Mouse (Mus musculus): ENCODE measurements around the gene Samd14. TPM values are rescaled to one million over a fixed set of nuclear protein-coding genes. Genes with fewer than 3 reads are reported as not detected.

Gene Samd14
- polyA plus RNA-seq, 1 experiment from 2014 or later: 89.2 TPM

- 0 out of 2 replicates have a peak, but pooled peaks cover 6% of the 10 kb centered on the region for H3K36me3 ChIP-seq (ENCODE audit: poor library complexity, severe bottlenecking)
- peak within 1 kb of the TSS; percentile 92 for H3K27ac ChIP-seq
- peak; percentile 88 for ATAC-seq
- H3K9me3 ChIP-seq (replicated peaks): no peaks in the 10 kb centered on the region
- WGBS: under 1% methylated on average over 59 of the region's 69 CpGs
- peak within 1 kb of the TSS; percentile 95 for H3K9ac ChIP-seq
- peak within 1 kb of the TSS; percentile 100 for H3K4me2 ChIP-seq
- H3K4me3 ChIP-seq: peak within 1 kb of the TSS; percentile 91
- peaks cover 74% of the 10 kb centered on the region for H3K4me1 ChIP-seq
- H3K27me3 ChIP-seq: no peaks in the 10 kb centered on the region
These were observed 18.7 kb upstream of the Samd14 start, which contains the start of gene Ppp1r9b for GRCm38 (mm10) chr11:94990749-94991577. Gene Ppp1r9b (plus strand): TSS chr11:94991035.

- ATAC-seq: 0 out of 2 replicates have a peak, but pooled peaks have one; percentile 6
- H3K4me3 ChIP-seq: peak overlapping the region; percentile 91
- WGBS: under 1% methylated on average over 90 of the region's 99 CpGs
These were observed 17.8 kb upstream of the Samd14 start for GRCm38 (mm10) chr11:94991641-94992479.

DNA sequence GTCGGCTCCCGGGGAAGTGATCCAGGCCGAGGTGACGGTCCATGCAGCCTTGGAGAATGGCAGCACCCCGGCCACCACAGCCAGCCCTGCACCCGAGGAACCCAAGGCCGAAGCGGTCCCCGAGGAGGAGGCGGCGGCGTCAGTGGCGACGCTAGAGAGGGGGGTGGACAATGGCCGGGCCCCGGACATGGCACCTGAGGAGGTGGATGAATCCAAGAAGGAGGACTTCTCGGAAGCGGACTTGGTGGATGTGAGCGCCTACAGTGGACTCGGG is 17.3 kb upstream of the Samd14 start:
- no peaks in the 10 kb centered on the region for H3K27me3 ChIP-seq
- H3K4me2 ChIP-seq: peak overlapping the region; percentile 100
- H3K36me3 ChIP-seq (ENCODE audit: poor library complexity, severe bottlenecking): peaks cover 21% of the 10 kb centered on the region
- WGBS: 1% methylated on average over 19 of the region's 20 CpGs
- 0 out of 2 replicates have a peak overlapping the region, but pooled peaks have one; percentile 92 for H3K27ac ChIP-seq
- peak overlapping the region; percentile 95 for H3K9ac ChIP-seq
- H3K4me1 ChIP-seq: peaks cover 86% of the 10 kb centered on the region
- ATAC-seq: no peak
- H3K9me3 ChIP-seq (replicated peaks): no peaks in the 10 kb centered on the region
- H3K4me3 ChIP-seq: peak overlapping the region; percentile 91

More at GRCm38 (mm10) chr11:94991641-94992479, 17.8 kb upstream of the Samd14 start:
- Histone ChIP-seq H3K9ac (peak overlapping the region; percentile 95), H3K4me2 (peak overlapping the region; percentile 100), H3K36me3 (ENCODE audit: poor library complexity, severe bottlenecking) (peaks cover 15% of the 10 kb centered on the region), H3K4me1 (peaks cover 83% of the 10 kb centered on the region), H3K27me3 (no peaks in the 10 kb centered on the region), H3K27ac (peak overlapping the region; percentile 92), H3K9me3 (replicated peaks) (no peaks in the 10 kb centered on the region)

DNA sequence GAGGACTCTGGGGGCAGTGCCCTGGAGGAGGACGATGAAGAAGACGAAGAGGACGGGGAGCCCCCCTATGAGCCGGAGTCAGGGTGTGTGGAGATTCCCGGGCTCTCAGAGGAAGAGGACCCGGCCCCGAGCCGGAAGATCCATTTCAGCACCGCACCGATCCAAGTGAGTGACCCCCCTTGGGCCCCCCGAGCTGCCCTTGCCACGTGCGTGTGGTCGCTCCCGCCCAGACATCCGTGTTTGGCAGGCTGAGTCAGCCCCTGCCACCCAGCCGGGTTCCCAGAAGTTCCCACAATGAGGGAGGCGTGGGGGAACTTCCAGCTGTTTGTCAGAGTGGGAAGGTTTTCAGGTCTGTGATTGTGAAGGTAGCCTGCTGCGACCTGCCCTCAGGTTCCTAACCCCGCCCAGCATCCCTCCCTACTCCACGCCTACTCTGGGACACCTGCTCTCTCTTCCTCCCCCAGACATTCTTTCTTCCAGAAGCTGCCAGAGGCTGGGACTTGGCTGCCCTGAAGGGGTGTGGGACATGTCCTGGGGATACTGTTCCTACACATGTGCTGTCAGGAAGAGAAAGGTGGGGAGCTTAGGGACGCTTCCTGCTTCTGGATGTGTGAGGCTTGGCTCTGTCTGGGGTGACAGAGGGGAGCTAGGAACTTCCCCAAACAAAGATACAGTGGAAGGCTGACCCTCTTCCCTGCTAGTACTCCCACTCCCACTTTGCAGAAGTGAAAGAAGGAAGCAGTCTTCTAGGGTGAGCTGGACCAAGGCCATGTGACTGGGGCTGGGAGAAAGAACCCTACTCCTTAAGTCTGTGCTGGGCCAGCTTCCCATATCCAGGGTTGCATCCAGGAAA is 16.7 kb upstream of the Samd14 start:
- H3K4me2 ChIP-seq: peak overlapping the region; percentile 100
- H3K4me3 ChIP-seq: peak overlapping the region; percentile 91
- peak overlapping the region; percentile 95 for H3K9ac ChIP-seq
- ATAC-seq: no peak
- no peaks in the 10 kb centered on the region for H3K27me3 ChIP-seq
- H3K27ac ChIP-seq: 0 out of 2 replicates have a peak overlapping the region, but pooled peaks have one; percentile 92
- H3K4me1 ChIP-seq: peaks cover 86% of the 10 kb centered on the region
- H3K36me3 ChIP-seq (ENCODE audit: poor library complexity, severe bottlenecking): peaks cover 26% of the 10 kb centered on the region
- 1% methylated on average over 19 of the region's 22 CpGs for WGBS
- no peaks in the 10 kb centered on the region for H3K9me3 ChIP-seq (replicated peaks)

- 58% methylated on average over 10 of the region's 10 CpGs for WGBS
- Histone ChIP-seq H3K27me3 (no peaks in the 10 kb centered on the region), H3K27ac (no peak overlapping the region; the same call in 1 of the 2 replicates), H3K9ac (peak overlapping the region; percentile 95), H3K9me3 (replicated peaks) (no peaks in the 10 kb centered on the region), H3K36me3 (ENCODE audit: poor library complexity, severe bottlenecking) (peaks cover 40% of the 10 kb centered on the region), H3K4me2 (peak overlapping the region; percentile 100), H3K4me3 (peak overlapping the region; percentile 91), H3K4me1 (peaks cover 81% of the 10 kb centered on the region)
- ATAC-seq: no peak
These were observed 15.4 kb upstream of the Samd14 start for GRCm38 (mm10) chr11:94994208-94994814.

GRCm38 (mm10) chr11:94994947-94995772 is 14.5 kb upstream of the Samd14 start:
- ATAC-seq: no peak
- peaks cover 48% of the 10 kb centered on the region for H3K36me3 ChIP-seq (ENCODE audit: poor library complexity, severe bottlenecking)
- WGBS: 85% methylated on average over 11 of the region's 11 CpGs
- peaks cover 77% of the 10 kb centered on the region for H3K4me1 ChIP-seq
- H3K9ac ChIP-seq: peak overlapping the region; percentile 95
- peak overlapping the region; percentile 57; the same call in 1 of the 2 replicates for H3K27ac ChIP-seq
- peak overlapping the region; percentile 91 for H3K4me3 ChIP-seq
- no peaks in the 10 kb centered on the region for H3K9me3 ChIP-seq (replicated peaks)
- no peaks in the 10 kb centered on the region for H3K27me3 ChIP-seq
- peak overlapping the region; percentile 100 for H3K4me2 ChIP-seq

DNA sequence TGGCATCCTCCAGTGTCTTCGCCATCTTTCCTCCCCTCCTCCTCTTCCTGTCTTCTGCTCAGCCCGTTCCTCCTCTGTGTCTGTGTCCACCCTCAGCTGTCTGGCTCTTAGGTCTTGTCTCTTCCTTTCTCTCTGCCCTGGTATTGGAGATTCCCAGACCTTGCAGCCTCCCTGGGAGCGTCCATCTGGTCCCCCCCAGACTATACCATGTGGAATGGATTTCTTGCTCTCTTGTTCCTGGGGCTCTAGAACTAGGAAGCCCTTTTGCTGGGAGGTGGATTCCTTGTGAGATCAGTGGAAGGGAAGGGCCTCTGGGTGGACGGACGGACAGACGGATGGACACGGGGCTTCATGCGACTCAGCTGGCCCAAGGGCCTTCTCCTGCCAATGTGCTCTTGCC is 13.6 kb upstream of the Samd14 start:
- peaks cover 56% of the 10 kb centered on the region for H3K36me3 ChIP-seq (ENCODE audit: poor library complexity, severe bottlenecking)

DNA sequence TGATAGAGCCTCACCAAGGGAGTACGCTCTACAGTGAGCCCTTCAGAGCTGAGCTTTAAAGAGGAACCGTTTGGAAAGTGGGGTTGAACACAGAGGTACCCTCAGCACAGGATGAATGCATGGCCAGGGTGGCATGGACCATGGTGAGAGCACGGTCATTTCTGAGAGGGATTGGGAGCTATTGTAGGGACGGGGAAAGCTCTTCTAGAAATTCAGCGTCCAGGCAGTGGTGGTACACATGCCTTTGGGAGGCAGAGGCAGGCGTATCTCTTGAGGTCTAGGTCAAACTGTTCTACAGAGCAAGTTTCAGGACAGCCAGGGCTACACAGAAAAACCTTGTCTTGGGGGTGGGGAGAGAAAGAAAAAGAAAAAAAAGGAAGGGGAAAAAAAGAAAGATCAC is 12.7 kb upstream of the Samd14 start:
- Histone ChIP-seq H3K27ac (no peak overlapping the region; the same call in 1 of the 2 replicates), H3K9me3 (replicated peaks) (no peaks in the 10 kb centered on the region), H3K27me3 (no peaks in the 10 kb centered on the region), H3K4me3 (no peak overlapping the region), H3K9ac (no peak overlapping the region), H3K36me3 (ENCODE audit: poor library complexity, severe bottlenecking) (peaks cover 63% of the 10 kb centered on the region), H3K4me2 (no peak overlapping the region), H3K4me1 (peaks cover 80% of the 10 kb centered on the region)
- no peak for ATAC-seq
- 92% methylated on average over 6 of the region's 6 CpGs for WGBS

More for the DNA sequence above, 13.6 kb upstream of the Samd14 start:
- Histone ChIP-seq H3K4me1 (peaks cover 82% of the 10 kb centered on the region), H3K4me2 (peak overlapping the region; percentile 100), H3K9ac (peak overlapping the region; percentile 95; the same call in 1 of the 2 replicates), H3K4me3 (no peak overlapping the region), H3K27ac (peak overlapping the region; percentile 57), H3K27me3 (no peaks in the 10 kb centered on the region), H3K9me3 (replicated peaks) (no peaks in the 10 kb centered on the region)
- 89% methylated on average over 8 of the region's 8 CpGs for WGBS
- ATAC-seq: no peak

- Histone ChIP-seq H3K4me1 (peaks cover 74% of the 10 kb centered on the region), H3K36me3 (ENCODE audit: poor library complexity, severe bottlenecking) (peaks cover 69% of the 10 kb centered on the region), H3K27ac (peak overlapping the region; percentile 77), H3K9me3 (replicated peaks) (no peaks in the 10 kb centered on the region), H3K27me3 (no peaks in the 10 kb centered on the region), H3K4me2 (peak overlapping the region; percentile 20; the same call in 1 of the 2 replicates), H3K4me3 (no peak overlapping the region), H3K9ac (peak overlapping the region; percentile 7)
- ATAC-seq: no peak
- 77% methylated on average over 5 of the region's 5 CpGs for WGBS
These were observed 12.1 kb upstream of the Samd14 start for GRCm38 (mm10) chr11:94997596-94997995.

GRCm38 (mm10) chr11:94998041-94998531 is 11.6 kb upstream of the Samd14 start:
- WGBS: 68% methylated on average over 16 of the region's 16 CpGs
- H3K4me1 ChIP-seq: peaks cover 69% of the 10 kb centered on the region
- peak overlapping the region; percentile 77 for H3K27ac ChIP-seq
- peak overlapping the region; percentile 20; the same call in 1 of the 2 replicates for H3K4me2 ChIP-seq
- no peaks in the 10 kb centered on the region for H3K27me3 ChIP-seq
- H3K9me3 ChIP-seq (replicated peaks): no peaks in the 10 kb centered on the region
- H3K4me3 ChIP-seq: no peak overlapping the region; the same call in 1 of the 2 replicates
- H3K36me3 ChIP-seq (ENCODE audit: poor library complexity, severe bottlenecking): peaks cover 74% of the 10 kb centered on the region
- H3K9ac ChIP-seq: peak overlapping the region; percentile 7
- ATAC-seq: peak; percentile 50
